10 mouse cellular contexts compared by ENCODE assay signal in the genomic region with DNA sequence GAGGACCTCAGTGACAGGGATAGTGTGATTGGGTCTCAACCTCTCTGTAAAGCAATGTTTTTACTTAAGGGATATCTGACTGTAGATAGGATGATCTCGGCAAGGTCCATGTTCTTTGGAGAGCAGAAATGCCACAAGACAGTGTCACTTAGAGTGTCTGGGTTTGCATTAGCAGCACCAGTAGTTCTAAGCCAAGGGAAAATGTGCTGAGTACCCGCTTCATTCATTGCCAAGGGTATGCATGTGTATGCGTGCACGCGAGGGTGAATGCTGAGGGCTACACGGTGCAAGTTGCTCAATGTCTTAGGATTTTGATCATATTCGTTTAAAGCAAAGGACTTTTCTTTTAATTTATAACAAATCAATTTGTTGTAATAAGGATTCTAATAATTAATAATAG.
DNase-seq lines count a peak whose midpoint lies in the region; ATAC-seq and TF ChIP-seq lines count a peak whose summit lies in the region.
"Had no signal": no experiment of that assay in that cellular context is flagged by ENCODE, and none has a peak within 500 bp of the region (broad histone marks: within the 10 kb centered on the region; RNA-seq: fewer than 3 reads in every experiment).

No protein-coding gene starts in this region.

- no peak for ATAC-seq in heart, embryonic 12.5 days (ENCODE audit: insufficient number of reproducible peaks, low FRiP score)
- ATAC-seq in hindbrain, embryonic 13.5 days (ENCODE audit: low FRiP score): peak; percentile 83
- peak; percentile 62 for ATAC-seq in midbrain, embryonic 11.5 days (ENCODE audit: low FRiP score)
- ATAC-seq: activated CD4-positive, CD25-positive, alpha-beta regulatory T cell, adult 4 months had no signal

- no peaks in the 10 kb centered on the region for H3K9me3 ChIP-seq in heart, embryonic 12.5 days (replicated peaks)
- no peaks in the 10 kb centered on the region for H3K9me3 ChIP-seq in hindbrain, embryonic 13.5 days
- H3K9me3 ChIP-seq in midbrain, embryonic 11.5 days (ENCODE audit: control insufficient read depth, low read length): no peaks in the 10 kb centered on the region

- no peak for DNase-seq in heart, adult 11 months
- no peak for DNase-seq in midbrain, embryonic 11.5 days (ENCODE audit: low spot score, missing footprints)
- DNase-seq in yolk sac, embryonic 10.5 days (ENCODE audit: low spot score): no peak
- DNase-seq in adrenal gland, postnatal 36 days: no peak
- no peak for DNase-seq in thymus, postnatal 0 days (ENCODE audit: low spot score)

- TF ChIP-seq POLR2A in cortical plate, adult 2 months (IDR thresholded peaks at IDR 0.05; ENCODE audit: extremely low read depth, insufficient read depth, low read length): no peak

- no peaks in the 10 kb centered on the region for H3K27me3 ChIP-seq in heart, embryonic 12.5 days (replicated peaks)
- no peaks in the 10 kb centered on the region for H3K27me3 ChIP-seq in hindbrain, embryonic 13.5 days
- no peaks in the 10 kb centered on the region for H3K27me3 ChIP-seq in midbrain, embryonic 11.5 days (ENCODE audit: control insufficient read depth, insufficient read depth, low read length)

- H3K4me3 ChIP-seq in heart, embryonic 12.5 days: peak overlapping the region; percentile 23
- peak overlapping the region; percentile 32 for H3K4me3 ChIP-seq in cortical plate, adult 2 months (ENCODE audit: insufficient read depth, low read length)
- H3K4me3 ChIP-seq in hindbrain, embryonic 13.5 days: peak overlapping the region; percentile 44
- H3K4me3 ChIP-seq in midbrain, embryonic 11.5 days (ENCODE audit: low read depth, low read length): peak overlapping the region; percentile 42

- no peak overlapping the region for H3K9ac ChIP-seq in heart, embryonic 12.5 days
- H3K9ac ChIP-seq in hindbrain, embryonic 13.5 days: peak overlapping the region; percentile 68
- H3K9ac ChIP-seq in midbrain, embryonic 11.5 days (ENCODE audit: low read length): peak overlapping the region; percentile 63

- no peaks in the 10 kb centered on the region for H3K36me3 ChIP-seq in heart, embryonic 12.5 days
- H3K36me3 ChIP-seq in hindbrain, embryonic 13.5 days: no peaks in the 10 kb centered on the region
- H3K36me3 ChIP-seq in midbrain, embryonic 11.5 days (ENCODE audit: control insufficient read depth, insufficient read depth, low read length): no peaks in the 10 kb centered on the region

- peak overlapping the region; percentile 62 for H3K4me2 ChIP-seq in heart, embryonic 12.5 days
- H3K4me2 ChIP-seq in hindbrain, embryonic 13.5 days: peak overlapping the region; percentile 54
- peak overlapping the region; percentile 52 for H3K4me2 ChIP-seq in midbrain, embryonic 11.5 days

- H3K27ac ChIP-seq in heart, embryonic 12.5 days (ENCODE audit: poor library complexity, severe bottlenecking): no peak overlapping the region
- no peak overlapping the region for H3K27ac ChIP-seq in cortical plate, adult 2 months (ENCODE audit: insufficient read depth, low read length)
- peak overlapping the region; percentile 87 for H3K27ac ChIP-seq in hindbrain, embryonic 13.5 days
- H3K27ac ChIP-seq in midbrain, embryonic 11.5 days (ENCODE audit: low read depth, low read length): peak overlapping the region; percentile 58; the same call in 1 of the 2 replicates
- H3K27ac ChIP-seq: macrophage had no signal

- 25% methylated on average over 7 of the region's 7 CpGs for WGBS in heart, embryonic 12.5 days
- 12% methylated on average over 7 of the region's 7 CpGs for WGBS in hindbrain, embryonic 13.5 days
- 11% methylated on average over 7 of the region's 7 CpGs for WGBS in midbrain, embryonic 11.5 days

- TF ChIP-seq CTCF in cortical plate, adult 2 months (IDR thresholded peaks at IDR 0.05; ENCODE audit: extremely low read depth, insufficient read depth, low read length): no peak

- H3K4me1 ChIP-seq in heart, embryonic 12.5 days (replicated peaks): peaks cover 17% of the 10 kb centered on the region
- H3K4me1 ChIP-seq in cortical plate, adult 2 months (ENCODE audit: control insufficient read depth, insufficient read depth, low read length): peaks cover 3% of the 10 kb centered on the region; the same call in 1 of the 2 replicates
- H3K4me1 ChIP-seq in hindbrain, embryonic 13.5 days (replicated peaks): peaks cover 31% of the 10 kb centered on the region
- peaks cover 22% of the 10 kb centered on the region for H3K4me1 ChIP-seq in midbrain, embryonic 11.5 days (ENCODE audit: control insufficient read depth, insufficient read depth, low read length)

Comparison
In these comparisons a context has a peak if more than half of its experiments do, and no peak if none do; other contexts are left out.
1. H3K27ac ChIP-seq: peak in hindbrain, embryonic 13.5 days (single experiment) and midbrain, embryonic 11.5 days (single experiment); none in heart, embryonic 12.5 days (single experiment) and cortical plate, adult 2 months (single experiment).
2. Peak in every context shown above with its lines, with median percentiles within 50 percentile points of each other: H3K4me2 ChIP-seq and H3K4me3 ChIP-seq.